Mouse (Mus musculus) heart, postnatal 0 days (tissue): ENCODE data around the gene Ufsp1.

Experiments used
- CTCF ChIP-seq: IDR thresholded peaks from 2 replicates; pipeline ENCODE4 v1.5.1; 2016; ENCODE audit warnings: antibody characterized with exemption, control low read depth, low read depth
- EP300 ChIP-seq: IDR thresholded peaks from 2 replicates; pipeline ENCODE4 v1.6.1; 2016; ENCODE audit warnings: antibody characterized with exemption, low read depth

- TF ChIP-seq CTCF (no peak), EP300 (no peak)
These were observed 867 bp downstream of the Ufsp1 start for GRCm38 (mm10) chr5:137295296-137295695.
